Mouse (Mus musculus) MEL (cell line): ENCODE data around the gene Ccna2.

ENCODE experiments used
- BHLHE40 ChIP-seq: IDR thresholded peaks from 2 replicates; pipeline ENCODE4 v1.6.1; 2012; ENCODE audit warnings: low read depth, mild to moderate bottlenecking, inconsistent platforms, low read length, improper control_type of control experiment, borderline replicate concordance
- EP300 ChIP-seq, 2 experiments: IDR thresholded peaks; 2 replicates each; pipeline ENCODE4 v1.6.1; 2011; ENCODE audit warnings: improper control_type of control experiment in 2 of 2, low read length in 2 of 2, low read depth in 1 of 2, mild to moderate bottlenecking in 1 of 2
- ETS1 ChIP-seq: IDR thresholded peaks from 2 replicates; pipeline ENCODE4 v1.6.1; 2012; ENCODE audit warnings: low read depth, mild to moderate bottlenecking, inconsistent platforms, low read length, improper control_type of control experiment, moderate library complexity
- GABPA ChIP-seq: IDR thresholded peaks from 2 replicates; pipeline ENCODE4 v1.6.1; 2012; ENCODE audit warnings: low read depth, mild to moderate bottlenecking, inconsistent platforms, low read length, improper control_type of control experiment, moderate library complexity
- JUND ChIP-seq: IDR thresholded peaks from 2 replicates; pipeline ENCODE4 v1.6.1; 2011; ENCODE audit warnings: low read depth, mild to moderate bottlenecking, improper control_type of control experiment, low read length
- MEF2A ChIP-seq: IDR thresholded peaks from 2 replicates; pipeline ENCODE4 v1.6.1; 2014; ENCODE audit warnings: low read depth, mild to moderate bottlenecking, inconsistent platforms, low read length, improper control_type of control experiment; ENCODE audit not compliant: poor library complexity, insufficient replicate concordance, severe bottlenecking; ENCODE audit errors: extremely low read depth
- MYC ChIP-seq: IDR thresholded peaks from 2 replicates; pipeline ENCODE4 v1.6.1; 2011; ENCODE audit warnings: low read depth, mild to moderate bottlenecking, low read length, improper control_type of control experiment, moderate library complexity
- POLR2A ChIP-seq, 2 experiments: IDR thresholded peaks; 2 replicates each; pipeline ENCODE4 v1.6.1; 2011 to 2012; ENCODE audit warnings: low read length in 2 of 2, mild to moderate bottlenecking in 2 of 2, control low read depth in 1 of 2, improper control_type of control experiment in 1 of 2, low read depth in 1 of 2, moderate library complexity in 1 of 2; ENCODE audit not compliant: control insufficient read depth in 1 of 2, insufficient read depth in 1 of 2, poor library complexity in 1 of 2
- SIN3A ChIP-seq: IDR thresholded peaks from 2 replicates; pipeline ENCODE4 v1.6.1; 2012; ENCODE audit warnings: low read length, improper control_type of control experiment, inconsistent platforms
- TAL1 ChIP-seq: IDR thresholded peaks from 2 replicates; pipeline ENCODE4 v1.6.1; 2012; ENCODE audit warnings: mild to moderate bottlenecking, inconsistent platforms, low read length, moderate library complexity, mixed read lengths
- TBP ChIP-seq: IDR thresholded peaks from 2 replicates; pipeline ENCODE4 v1.8.0; 2011; ENCODE audit warnings: low read depth, low read length, improper control_type of control experiment
- ZC3H11A ChIP-seq: IDR thresholded peaks from 2 replicates; pipeline ENCODE4 v1.6.1; 2012; ENCODE audit warnings: low read depth, mild to moderate bottlenecking, inconsistent platforms, low read length, improper control_type of control experiment

GRCm38 (mm10) chr3:36516196-36516595 lies 55.8 kb downstream of the Ccna2 start:
- TF ChIP-seq POLR2A (IDR thresholded peaks at IDR 0.05; ENCODE audit: control insufficient read depth in 1 of 2, insufficient read depth in 1 of 2, low read depth in 1 of 2, low read length in 2 of 2, poor library complexity in 1 of 2) (no peak), ETS1 (no peak), GABPA (no peak), EP300 (IDR thresholded peaks at IDR 0.05; ENCODE audit: low read depth in 1 of 2, low read length in 2 of 2) (no peak), SIN3A (no peak), ZC3H11A (no peak), TAL1 (no peak), MYC (no peak), BHLHE40 (no peak), TBP (no peak), JUND (no peak), MEF2A (no peak)
